Mouse (Mus musculus) retina, postnatal 7 days (tissue): ENCODE data around the gene Gm4177.
"Not testable (repeated sequence)": the region's sequence is repeated elsewhere in the genome, so short reads cannot be mapped to it uniquely, and the experiment has no call there.

ENCODE experiments used
- DNase-seq: peaks from one replicate; pipeline ENCODE4 v3.0.0-alpha.2; 2012; ENCODE audit warnings: low read depth, low spot score

The Gm4177 gene

DNA sequence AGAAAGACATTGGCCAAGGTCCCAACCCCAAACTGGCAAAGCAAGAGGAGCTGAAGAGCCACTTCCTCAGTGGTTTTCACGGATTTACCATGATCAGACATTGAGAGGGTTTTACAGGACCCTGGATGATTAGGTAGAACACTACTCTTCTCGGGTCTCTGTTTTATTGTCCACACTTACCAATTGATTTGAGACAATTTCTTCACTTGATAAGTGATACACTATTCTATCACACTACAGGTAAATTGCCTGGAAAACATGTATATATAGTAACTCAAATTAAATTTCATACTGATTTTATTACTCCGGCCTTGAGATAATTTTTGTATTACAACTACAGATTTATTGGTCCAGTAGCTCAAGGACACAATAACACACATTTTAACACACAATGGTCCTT, at the start of gene Gm4177:
Gene Gm4177, minus strand, starts transcription at position 101 of the 400 bp plus-strand sequence.
- DNase-seq, result not testable (repeated sequence)

- DNase-seq, result not testable (repeated sequence)
Observed at GRCm38 (mm10) chr7:21844167-21844566, 47.6 kb upstream of the Gm4177 start, which contains the start of gene Gm5725. Gm5725 (minus strand) TSS chr7:21844267.

DNA sequence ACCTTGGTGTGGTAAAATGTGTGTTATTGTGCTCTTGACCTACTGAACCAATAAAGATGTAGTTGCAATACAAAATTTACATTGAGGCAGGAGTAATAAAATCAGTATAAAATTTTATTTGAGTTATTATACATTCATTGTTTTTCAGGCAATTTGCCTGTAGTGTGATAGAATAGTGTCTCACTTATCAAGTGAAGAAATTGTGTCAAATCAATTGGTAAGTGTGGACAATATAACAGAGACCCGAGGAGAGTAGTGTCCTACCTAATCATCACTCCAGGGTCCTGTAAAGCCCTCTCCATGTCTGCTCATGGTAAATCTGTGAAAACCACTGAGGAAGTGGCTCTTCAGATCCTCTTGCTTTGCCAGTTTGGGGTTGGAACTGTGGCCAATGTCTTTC, 35.5 kb upstream of the Gm4177 start, which contains the start of gene Vmn1r135:
Gene Vmn1r135, plus strand, starts transcription at position 301 of the 400 bp plus-strand sequence.
- DNase-seq, result not testable (repeated sequence)

DNA sequence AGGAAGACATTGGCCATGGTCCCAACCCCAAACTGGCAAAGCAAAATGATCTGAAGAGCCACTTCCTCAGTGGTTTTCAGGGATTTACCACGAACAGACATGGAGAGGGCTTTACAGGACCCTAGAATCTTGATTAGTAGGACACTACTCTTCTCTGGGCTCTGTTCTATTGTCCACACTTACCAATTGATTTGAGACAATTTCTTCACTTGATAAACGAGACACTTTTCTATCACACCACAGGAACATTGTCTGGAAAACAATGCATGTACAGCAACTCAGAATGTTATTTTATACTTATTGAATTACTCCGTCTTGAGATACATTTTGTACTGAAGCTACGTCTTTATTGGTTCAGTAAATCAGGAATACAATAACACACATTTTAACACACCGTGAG, 35.2 kb downstream of the Gm4177 start, which contains the start of gene Gm4175:
Gene Gm4175, minus strand, starts transcription at position 101 of the 400 bp plus-strand sequence.
- not testable (repeated sequence) for DNase-seq
